Mouse (Mus musculus) megakaryocyte progenitor cell, adult 5-6 weeks (primary cell): ENCODE measurements around the gene Tmem28. TPM values are rescaled to one million over a fixed set of nuclear protein-coding genes. Genes with fewer than 3 reads are reported as not detected.

Experiments used
- ATAC-seq: replicated peaks from 2 replicates; pipeline ENCODE4 v1.8.0; 2016; ENCODE audit warnings: mild to moderate bottlenecking, moderate TSS enrichment, inconsistent platforms; ENCODE audit not compliant: poor library complexity
- total RNA-seq, 2 experiments: library from RNA; stranded (forward) in 1 of 2; stranded (reverse) in 1 of 2; fragments of 157-497, 149-512 nt in 1 of 2; fragments of 200-1000 nt in 1 of 2; gene quantifications; 2 replicates each; pipeline versions ENCODE4 v1.2.3 to v1.2.4; 2015 to 2017

Gene Tmem28
- not detected in 2 replicates for total RNA-seq (2015)
- 0.08 TPM in 1 of 2 replicates, not detected in the other for total RNA-seq (2017)

- ATAC-seq = no peak
Observed at GRCm38 (mm10) chrX:99820790-99821395, at the start of gene Tmem28. TSS of gene Tmem28 (plus strand) at chrX:99821021.

GRCm38 (mm10) chrX:99780308-99780707 lies 40.5 kb upstream of the Tmem28 start:
- no peak for ATAC-seq

GRCm38 (mm10) chrX:99808375-99808774 lies 12.4 kb upstream of the Tmem28 start:
- ATAC-seq = peak; percentile 31; the same call in 1 of the 2 replicates

DNA sequence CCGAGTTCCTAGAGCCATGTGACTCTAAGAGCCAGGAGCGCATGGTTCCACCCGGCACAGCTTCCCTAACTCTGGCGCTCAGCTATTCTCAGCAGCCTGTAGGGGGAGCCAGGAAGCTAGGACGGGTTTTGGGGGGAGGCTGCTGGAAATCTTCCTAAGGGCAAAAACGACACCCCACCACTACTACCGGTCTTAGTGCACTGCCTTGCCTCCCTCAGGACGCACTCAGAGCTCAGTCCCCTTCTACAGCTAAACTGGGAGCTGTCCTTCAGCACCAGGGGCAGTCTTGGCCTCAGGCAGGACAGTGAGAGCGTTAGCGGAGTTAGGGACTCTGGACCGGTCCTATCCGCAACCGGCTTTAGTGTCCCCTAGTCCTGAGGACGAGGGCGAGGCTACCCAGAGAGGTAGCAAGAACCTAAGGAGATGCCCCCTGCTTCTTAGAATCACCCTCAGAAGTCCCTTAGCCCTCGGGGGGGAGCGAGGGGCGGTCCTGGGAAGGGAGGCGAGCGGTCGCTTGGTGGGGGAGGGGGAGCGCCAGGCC lies 1.4 kb upstream of the Tmem28 start:
- peak; percentile 96 for ATAC-seq

- 0 out of 2 replicates have a peak, but pooled peaks have one; percentile 26 for ATAC-seq
Observed at GRCm38 (mm10) chrX:99819936-99820789, 658 bp upstream of the Tmem28 start.

- no peak for ATAC-seq
Observed at GRCm38 (mm10) chrX:99842090-99842489, 21.3 kb downstream of the Tmem28 start.

DNA sequence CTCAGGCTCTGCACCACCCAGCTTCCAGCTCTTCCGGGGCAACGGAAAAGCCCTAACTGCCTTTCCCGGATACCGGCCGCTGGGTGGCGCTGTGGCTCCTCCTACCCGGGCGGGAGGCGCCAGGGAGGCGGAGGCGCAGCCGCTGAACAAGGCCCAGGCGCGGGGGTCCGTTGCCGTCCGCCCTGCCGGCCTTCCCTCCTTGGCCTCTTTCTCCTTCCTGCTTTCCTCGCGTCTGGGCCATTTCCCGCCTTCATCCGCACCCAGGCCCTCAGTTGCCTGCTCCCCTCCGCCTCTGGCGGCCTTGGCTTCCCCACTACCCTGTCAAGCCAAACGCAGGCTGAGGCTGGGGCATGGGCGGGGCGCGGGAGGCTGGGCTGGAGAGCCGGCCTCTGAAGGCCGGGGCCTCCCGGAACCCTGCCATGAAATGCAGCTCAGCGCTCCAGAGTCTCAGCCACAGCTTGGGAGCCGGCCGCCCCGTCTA lies 32.5 kb downstream of the Tmem28 start:
- peak; percentile 98 for ATAC-seq

GRCm38 (mm10) chrX:99853834-99854233 lies 33.0 kb downstream of the Tmem28 start:
- ATAC-seq = peak; percentile 10; the same call in 1 of the 2 replicates

GRCm38 (mm10) chrX:99872228-99872627 lies 51.4 kb downstream of the Tmem28 start:
- ATAC-seq = no peak

GRCm38 (mm10) chrX:99872632-99873201 lies 51.9 kb downstream of the Tmem28 start:
- no peak for ATAC-seq

- no peak for ATAC-seq
Observed at GRCm38 (mm10) chrX:99873259-99873919, 52.6 kb downstream of the Tmem28 start.

DNA sequence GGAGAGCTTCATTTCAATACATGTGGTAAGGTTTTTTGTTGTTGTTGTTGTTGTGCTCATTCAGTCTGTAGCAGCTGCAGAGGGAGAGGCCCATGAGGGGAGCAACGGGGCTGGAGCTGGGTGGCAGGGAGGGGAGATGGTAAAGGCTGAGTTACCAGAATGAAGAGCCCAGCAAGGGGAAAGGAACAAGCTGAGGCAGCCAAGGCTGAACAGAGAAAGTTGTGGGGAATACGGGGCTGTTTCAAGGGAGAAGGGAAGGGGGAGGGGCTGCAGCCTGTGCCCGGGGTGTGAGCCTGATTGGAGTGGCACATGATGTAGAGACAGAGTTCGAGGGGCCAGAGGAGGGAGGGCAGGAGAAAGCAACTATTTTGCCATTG lies 53.1 kb downstream of the Tmem28 start:
- no peak for ATAC-seq

DNA sequence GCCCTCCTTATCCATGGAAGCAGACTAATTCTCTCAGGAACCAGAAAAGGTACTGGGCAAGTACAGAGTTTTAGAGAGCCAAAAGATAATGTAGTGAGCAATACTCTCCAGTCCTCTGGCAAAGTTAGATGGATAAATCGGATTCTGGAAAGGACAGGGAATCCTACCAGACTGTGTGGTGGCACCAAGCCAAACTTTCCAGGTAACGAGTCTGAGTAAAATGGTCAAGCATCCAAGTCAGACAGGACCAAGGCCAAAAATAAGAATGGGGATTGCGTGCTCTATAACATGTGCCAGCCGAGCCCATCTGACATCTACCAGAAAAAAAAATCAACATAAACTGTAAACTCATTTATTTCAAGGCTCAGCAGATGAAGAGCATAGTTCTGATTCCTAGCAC lies 56.0 kb downstream of the Tmem28 start:
- ATAC-seq = no peak

- ATAC-seq = no peak
Observed at GRCm38 (mm10) chrX:99883396-99883795, 62.6 kb downstream of the Tmem28 start.

Other genes starting within 250 kb of the Tmem28 start
- 0.27 and 0.37 TPM in 2 replicates for gene Eda, start 154.6 kb downstream of the Tmem28 start, total RNA-seq (2015)
- gene Eda, start 154.6 kb downstream of the Tmem28 start, total RNA-seq (2017) = 0.51 and 0.71 TPM in 2 replicates